Mouse (Mus musculus) central nervous system, embryonic 18 days (tissue): ENCODE measurements around the gene Fcamr. TPM values are rescaled to one million over a fixed set of nuclear protein-coding genes. Genes with fewer than 3 reads are reported as not detected.

Experiments used
- polyA plus RNA-seq: library from polyadenylated mRNA; depleted of rRNA; stranded (reverse); fragments of >200 nt; gene quantifications from 2 replicates; pipeline ENCODE4 v1.2.3, GENCODE M21; 2012; rRNA removed

Gene Fcamr
- polyA plus RNA-seq: 0.06 TPM in 1 of 2 replicates, not detected in the other

GRCm38 (mm10) chr1:130800602-130801001 lies at the start of gene Fcamr:
Gene Fcamr (plus strand): TSS chr1:130800902.

GRCm38 (mm10) chr1:130826448-130826847 lies 25.7 kb downstream of the Fcamr start, which contains the start of gene Pigr:
Gene Pigr (plus strand): TSS chr1:130826684.

Other genes with a start within 250 kb of the Fcamr start
- gene Zp3r, start 171.3 kb upstream of the Fcamr start, polyA plus RNA-seq: not detected in 2 replicates
- 0.04 TPM in 1 of 2 replicates, not detected in the other for gene C4bp, start 139.3 kb upstream of the Fcamr start, polyA plus RNA-seq
- 0.03 TPM in 1 of 2 replicates, not detected in the other for gene Gm29427, start 85.1 kb upstream of the Fcamr start, polyA plus RNA-seq
- 3.5 and 3.7 TPM in 2 replicates for gene Yod1, start 83.6 kb upstream of the Fcamr start, polyA plus RNA-seq
- 41.0 and 42.1 TPM in 2 replicates for gene Pfkfb2, start 71.6 kb upstream of the Fcamr start, polyA plus RNA-seq
- gene AA986860, start 68.9 kb upstream of the Fcamr start, polyA plus RNA-seq: 0.45 and 0.87 TPM in 2 replicates
- 0.01 TPM in 1 of 2 replicates, not detected in the other for gene Pigr, start 25.8 kb downstream of the Fcamr start, polyA plus RNA-seq
- gene Fcmr, start 64.8 kb downstream of the Fcamr start, polyA plus RNA-seq: 0.57 and 0.86 TPM in 2 replicates
- gene Il24, start 86.6 kb downstream of the Fcamr start, polyA plus RNA-seq: not detected in 2 replicates
- not detected in 2 replicates for gene Il20, start 110.5 kb downstream of the Fcamr start, polyA plus RNA-seq
- gene Il19, start 139.2 kb downstream of the Fcamr start, polyA plus RNA-seq: 0.05 and 0.16 TPM in 2 replicates
- gene Il10, start 218.9 kb downstream of the Fcamr start, polyA plus RNA-seq: 0.04 and 0.21 TPM in 2 replicates